17 mouse cellular contexts compared by ENCODE assay signal in genomic region chr5:49348511-49348910, GRCm38 (mm10).
"Had no signal": no experiment of that assay in that cellular context is flagged by ENCODE, and none has a peak within 500 bp of the region (broad histone marks: within the 10 kb centered on the region; RNA-seq: fewer than 3 reads in every experiment).

No protein-coding gene starts in this region.

- DNase-seq: cerebellum, adult 8-10 months; cerebellum, adult 9-10 months; cerebellum, adult 9-11 months; cerebellum, postnatal 10 days; cerebellum, postnatal 14 days; cerebellum, postnatal 25 days; cerebellum, postnatal 36 days; embryo, embryonic 11 days; forebrain, postnatal 0 days; gastrocnemius, adult 2 months; gastrocnemius, postnatal 10 days; gastrocnemius, postnatal 14 days; gastrocnemius, postnatal 25 days; gastrocnemius, postnatal 36 days; heart, adult 11 months; heart, adult 18-20 months; heart, adult 2 months had no signal
